Mouse (Mus musculus): Measurements from ENCODE around the gene Lsm2.

DNA sequence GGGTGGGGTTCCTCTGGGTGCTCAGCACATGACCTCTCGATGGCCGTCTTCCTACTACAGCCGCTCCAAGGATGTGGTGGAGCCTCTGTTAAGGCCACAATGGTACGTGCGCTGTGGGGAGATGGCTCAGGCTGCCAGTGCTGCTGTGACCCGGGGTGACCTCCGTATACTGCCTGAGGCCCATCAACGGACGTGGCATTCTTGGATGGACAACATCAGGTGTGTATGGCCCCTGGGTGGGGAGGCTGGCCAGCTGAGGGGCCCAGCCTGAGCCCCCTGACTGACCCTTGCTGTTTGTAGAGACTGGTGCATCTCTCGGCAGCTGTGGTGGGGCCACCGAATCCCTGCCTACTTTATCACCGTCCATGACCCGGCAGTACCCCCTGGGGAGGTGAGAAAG lies 30.8 kb downstream of the Lsm2 start:
- TF ChIP-seq POLR2A (IDR thresholded peaks at IDR 0.05; ENCODE audit: borderline replicate concordance, extremely low read depth, insufficient read depth, insufficient read length, poor library complexity, severe bottlenecking), result no peak
- no peak for TF ChIP-seq CTCF (IDR thresholded peaks at IDR 0.05; ENCODE audit: borderline replicate concordance, extremely low read depth, insufficient read depth, insufficient read length)
